Comparison of ENCODE assay signal across 8 mouse cellular contexts in genomic region chr8:71521634-71522033, GRCm38 (mm10). TPM values are rescaled to one million over a fixed set of nuclear protein-coding genes. Genes with fewer than 3 reads are reported as not detected.
DNase-seq lines count a peak whose midpoint lies in the region; ATAC-seq and TF ChIP-seq lines count a peak whose summit lies in the region.

No protein-coding gene starts in this region.

- H3K4me3 ChIP-seq in left cerebral cortex, adult 2 months: no peak overlapping the region

- ATAC-seq in common myeloid progenitor, adult 5-6 weeks (replicated peaks; ENCODE audit: low read depth, poor library complexity, severe bottlenecking): peak; percentile 96
- ATAC-seq in megakaryocyte, adult 5-6 weeks (ENCODE audit: poor library complexity, severe bottlenecking): peak; percentile 97

- H3K27ac ChIP-seq in left cerebral cortex, adult 2 months: no peak overlapping the region

- intact Hi-C loops in left cerebral cortex, adult 2 months (cut with DNase I): loop anchor here (1.0 kb wide), 2 partner anchors 26 to 80 kb away; no protein-coding TSS in a partner anchor

- TF ChIP-seq CTCF in left cerebral cortex, adult 2 months (IDR thresholded peaks at IDR 0.05): peak; percentile 95

- DNase-seq in WW6 (ENCODE audit: low read depth, low spot score): peak; percentile 94
- DNase-seq in gastrocnemius, adult 8-10 months (ENCODE audit: low spot score in 2 of 2): peak; percentile 91 to 93
- DNase-seq in hindlimb bud, embryonic 11.5 days (ENCODE audit: extremely low spot score, low read depth, low spot score): peak; percentile 72
- peak; percentile 87 to 91 for DNase-seq in left cerebral cortex, adult 2 months (ENCODE audit: extremely low spot score in 1 of 2, low spot score in 2 of 2)
- peak; percentile 90 for DNase-seq in right cerebral cortex, adult 18-20 months
- peak; percentile 91 for DNase-seq in urinary bladder, adult 2 months (ENCODE audit: low spot score)

RNA-seq across cellular contexts. Expression of gene Ccdc194, which starts 3.9 kb away (rescaled TPM):
- total RNA-seq in common myeloid progenitor, adult 5-6 weeks (2017): not detected in 2 replicates
- not detected for total RNA-seq in gastrocnemius, adult 8-10 months (2022)
- not detected for total RNA-seq in left cerebral cortex, adult 2 months (2021)
- not detected in 2 replicates for total RNA-seq in megakaryocyte, adult 5-6 weeks (2015)
- not detected in 2 replicates for total RNA-seq in megakaryocyte, adult 5-6 weeks (2017)
- 0.12 TPM in 2 replicates for polyA plus RNA-seq in urinary bladder, adult 2 months (2012; rRNA removed)

RNA-seq across cellular contexts. Expression of gene Plvap, which starts 10.1 kb away (rescaled TPM):
- total RNA-seq in common myeloid progenitor, adult 5-6 weeks (2017): 3.0 and 3.6 TPM in 2 replicates
- 1 to 10 TPM; 6.6 to 9.5 (median 8.2) TPM for total RNA-seq in gastrocnemius, adult 8-10 months (2022)
- 1 to 10 TPM; 8.5 to 9.1 TPM for total RNA-seq in left cerebral cortex, adult 2 months (2021)
- total RNA-seq in megakaryocyte, adult 5-6 weeks (2015): 0.11 and 0.25 TPM in 2 replicates
- 0.22 and 0.28 TPM in 2 replicates for total RNA-seq in megakaryocyte, adult 5-6 weeks (2017)
- polyA plus RNA-seq in urinary bladder, adult 2 months (2012; rRNA removed): 59.3 and 67.0 TPM in 2 replicates

RNA-seq across cellular contexts. Expression of gene Bst2, which starts 15.6 kb away (rescaled TPM):
- 35.4 and 49.8 TPM in 2 replicates for total RNA-seq in common myeloid progenitor, adult 5-6 weeks (2017)
- 1 to 10 TPM; 4.7 to 9.2 (median 7.6) TPM for total RNA-seq in gastrocnemius, adult 8-10 months (2022)
- 1 to 10 TPM; 3.5 to 4.0 TPM for total RNA-seq in left cerebral cortex, adult 2 months (2021)
- total RNA-seq in megakaryocyte, adult 5-6 weeks (2015): 19.6 and 23.1 TPM in 2 replicates
- total RNA-seq in megakaryocyte, adult 5-6 weeks (2017): 91.4 and 111 TPM in 2 replicates
- polyA plus RNA-seq in urinary bladder, adult 2 months (2012; rRNA removed): 110 and 117 TPM in 2 replicates

RNA-seq across cellular contexts. Expression of gene Mvb12a, which starts 21.1 kb away (rescaled TPM):
- total RNA-seq in common myeloid progenitor, adult 5-6 weeks (2017): 84.7 and 86.2 TPM in 2 replicates
- total RNA-seq in gastrocnemius, adult 8-10 months (2022): 10 to 100 TPM; 17.7 to 28.7 (median 23.4) TPM
- 10 to 100 TPM; 37.2 to 37.6 TPM for total RNA-seq in left cerebral cortex, adult 2 months (2021)
- total RNA-seq in megakaryocyte, adult 5-6 weeks (2015): 47.1 and 48.5 TPM in 2 replicates
- 42.8 and 68.8 TPM in 2 replicates for total RNA-seq in megakaryocyte, adult 5-6 weeks (2017)
- polyA plus RNA-seq in urinary bladder, adult 2 months (2012; rRNA removed): 96.1 and 115 TPM in 2 replicates

RNA-seq across cellular contexts. Expression of gene Gtpbp3, which starts 33.7 kb away (rescaled TPM):
- 22.6 and 22.7 TPM in 2 replicates for total RNA-seq in common myeloid progenitor, adult 5-6 weeks (2017)
- 10 to 100 TPM in 3 of 4 experiments, 1 to 10 TPM in 1; 9.5 to 11.2 (median 10.5) TPM for total RNA-seq in gastrocnemius, adult 8-10 months (2022)
- total RNA-seq in left cerebral cortex, adult 2 months (2021): 10 to 100 TPM; 33.0 to 37.4 TPM
- 3.4 and 3.7 TPM in 2 replicates for total RNA-seq in megakaryocyte, adult 5-6 weeks (2015)
- 12.1 and 14.2 TPM in 2 replicates for total RNA-seq in megakaryocyte, adult 5-6 weeks (2017)
- 21.9 and 25.5 TPM in 2 replicates for polyA plus RNA-seq in urinary bladder, adult 2 months (2012; rRNA removed)
